Mouse (Mus musculus) mesoderm, embryonic 11.5 days (tissue): Measurements from ENCODE around the gene Hmg20b.

Source experiments
- DNase-seq: peaks from one replicate; pipeline ENCODE4 v3.0.0-alpha.2; 2012; ENCODE audit warnings: low read depth, low spot score

The Hmg20b gene

DNA sequence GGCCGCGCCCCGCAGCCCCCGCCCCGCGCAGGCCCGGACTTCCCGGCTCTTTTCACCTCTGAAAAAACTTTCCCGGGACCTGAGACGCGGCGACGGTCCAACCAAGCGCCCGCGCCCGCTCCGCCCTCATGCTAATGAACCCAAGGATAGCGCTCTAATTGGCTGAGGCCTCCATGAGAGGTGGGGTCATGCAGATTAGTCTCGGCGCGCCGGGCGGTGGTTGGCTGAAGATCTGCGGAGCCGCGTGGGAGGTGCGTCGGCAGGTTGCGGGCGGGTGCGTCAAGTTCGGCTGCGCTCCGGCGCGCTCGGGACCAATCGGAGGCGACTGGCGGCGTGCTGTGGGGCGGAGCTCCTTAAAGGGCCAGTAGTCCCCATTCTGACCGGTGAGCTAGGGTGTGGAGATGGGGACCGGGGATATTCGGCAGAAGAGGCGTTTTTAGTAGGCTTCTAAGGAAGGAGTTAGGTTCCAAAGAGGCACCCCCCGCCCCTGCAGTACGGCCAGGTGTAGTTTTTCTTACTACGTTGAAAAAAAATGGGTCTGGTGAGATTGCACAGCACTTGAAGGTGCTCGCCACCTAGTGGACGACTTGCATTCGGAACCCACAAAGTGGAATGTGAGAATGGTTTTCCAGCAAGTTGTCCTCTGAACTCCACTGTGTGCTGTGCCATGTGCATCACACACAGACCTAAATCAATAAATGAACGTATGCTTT is at the start of gene Hmg20b:
Gene Hmg20b, minus strand, starts transcription at position 130 of the 713 bp plus-strand sequence.
- peak; percentile 99 for DNase-seq

DNA sequence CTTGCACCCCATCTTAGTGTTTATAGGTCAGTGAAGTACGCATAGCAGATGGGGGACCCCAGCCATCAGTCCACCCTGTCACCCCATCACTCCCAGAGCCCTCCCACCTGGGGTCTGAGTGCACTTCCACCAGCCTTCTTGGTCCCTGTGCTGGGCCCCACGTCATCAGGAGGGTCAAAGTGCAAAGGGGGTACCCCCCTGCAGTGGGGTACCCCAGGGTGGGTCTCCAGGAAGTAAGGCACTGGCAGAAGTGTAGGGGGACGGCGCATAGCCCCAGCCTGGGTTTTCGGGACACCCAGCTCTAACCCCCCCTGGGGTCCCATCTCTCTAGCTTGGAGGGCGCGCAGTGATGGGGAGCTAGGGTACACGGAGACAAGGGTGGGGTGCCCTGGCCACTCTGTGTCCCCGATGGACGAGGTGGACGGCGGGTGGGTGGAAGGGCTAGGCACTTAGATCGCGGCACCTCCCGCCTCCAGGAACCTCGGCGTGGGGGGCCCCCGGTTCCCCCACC is 49.6 kb upstream of the Hmg20b start:
- DNase-seq = no peak

DNA sequence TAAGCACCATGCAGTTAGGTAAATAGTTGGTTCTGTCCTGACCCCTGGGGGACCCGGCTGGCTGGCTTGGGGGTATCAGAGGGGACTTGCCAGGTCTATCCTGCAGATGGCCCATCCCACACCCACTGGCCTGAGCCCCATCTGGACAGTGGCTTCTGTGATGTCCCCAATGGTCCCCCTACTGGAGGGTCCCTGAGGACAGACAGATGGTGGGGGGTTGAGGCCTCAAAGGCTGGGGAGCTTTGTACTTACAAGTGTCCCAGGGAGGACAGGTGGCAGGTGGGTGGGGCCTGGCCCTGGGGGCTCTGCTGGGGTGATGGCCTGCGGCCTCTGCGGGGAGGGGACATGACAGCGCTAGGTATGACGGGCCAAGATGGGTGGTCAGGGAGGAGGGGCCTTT is 49.0 kb upstream of the Hmg20b start:
- no peak for DNase-seq

DNA sequence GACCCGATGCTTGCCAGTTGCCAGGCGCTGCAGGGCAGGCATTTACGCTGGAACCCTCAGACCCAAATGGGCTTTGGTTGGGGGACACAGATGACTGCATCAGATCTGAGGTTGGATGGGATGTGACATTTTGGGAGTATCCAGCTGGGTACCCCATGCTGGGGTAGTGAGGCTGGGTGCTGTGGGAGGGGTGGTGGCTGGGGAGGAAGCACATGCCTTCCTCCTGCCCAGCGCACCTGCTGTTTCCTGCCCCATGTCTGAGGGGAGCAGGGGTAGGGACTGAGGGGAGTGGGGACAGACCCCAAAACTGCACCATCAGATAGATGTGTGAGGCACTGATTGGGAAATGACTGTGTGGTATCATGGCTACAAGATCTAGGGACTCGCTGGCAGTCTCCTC is 46.5 kb upstream of the Hmg20b start:
- DNase-seq = no peak

DNA sequence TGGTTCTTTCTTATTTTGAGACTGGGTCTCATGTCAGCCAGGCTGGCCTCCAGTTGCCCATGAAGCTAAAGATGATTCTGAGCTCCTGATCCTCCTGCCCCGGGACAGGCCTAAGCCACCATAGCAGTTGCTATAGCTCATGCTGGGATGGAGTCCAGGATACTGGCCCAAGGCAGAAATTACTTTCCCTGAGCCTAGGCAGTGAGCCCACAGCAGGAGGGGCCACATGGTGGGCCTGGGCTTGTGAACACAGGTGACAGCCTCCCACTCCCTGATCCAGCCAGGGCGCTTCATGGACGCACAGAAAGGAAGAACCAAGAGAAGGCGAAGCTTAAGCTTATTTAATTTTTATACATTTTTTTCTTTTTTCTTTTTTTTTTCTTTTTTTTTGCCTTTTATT is 45.6 kb upstream of the Hmg20b start:
- DNase-seq = no peak

DNA sequence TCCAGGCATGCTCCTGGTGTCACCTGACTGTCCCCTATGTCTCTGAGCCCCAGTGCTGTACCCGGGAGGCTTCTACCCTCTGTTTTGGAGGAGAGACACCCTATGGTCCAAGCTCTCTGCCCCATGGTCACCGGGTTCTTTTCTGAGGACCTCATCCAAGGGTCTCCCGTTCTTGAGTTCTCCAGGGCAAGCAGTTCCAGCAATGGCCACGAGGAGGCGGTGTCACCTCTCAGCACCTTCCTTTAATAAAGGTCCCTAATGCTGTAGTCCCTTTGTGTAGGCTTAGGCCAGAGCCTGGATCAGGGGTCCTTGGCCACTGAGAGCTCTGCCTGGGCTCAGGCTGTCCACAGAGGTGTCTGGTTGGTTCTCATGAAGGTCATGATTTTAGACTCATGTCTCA is 44.8 kb upstream of the Hmg20b start:
- DNase-seq = peak; percentile 83

DNA sequence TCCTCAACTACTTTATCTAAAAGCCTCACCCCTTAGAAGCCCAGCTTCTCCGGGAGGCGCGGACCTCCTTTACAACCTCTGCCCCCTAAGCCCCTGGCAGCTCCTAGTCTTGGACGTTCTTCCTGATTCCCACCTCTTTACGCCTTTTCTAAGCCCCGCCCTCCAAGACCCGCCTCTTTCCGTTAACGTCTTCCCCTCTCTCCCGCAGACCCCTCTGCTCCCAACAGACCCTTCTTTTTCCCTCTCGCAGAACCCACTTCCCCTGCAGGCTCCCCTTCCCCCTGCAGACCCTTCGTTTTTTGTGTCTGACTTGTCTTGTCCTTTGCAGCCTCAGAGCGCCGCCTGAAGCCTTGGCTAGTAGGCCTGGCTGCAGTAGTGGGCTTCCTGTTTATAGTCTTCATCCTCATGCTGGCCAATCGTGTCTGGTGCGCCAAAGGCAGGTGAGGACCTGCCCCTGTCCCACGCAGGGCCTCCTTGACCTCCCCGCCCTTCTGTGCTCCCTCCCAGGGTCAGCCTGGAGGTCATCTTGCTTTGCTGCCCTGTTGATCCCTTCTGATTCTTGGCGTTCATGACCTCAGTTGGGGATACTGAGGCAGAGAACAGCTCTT is 43.3 kb upstream of the Hmg20b start:
- no peak for DNase-seq

DNA sequence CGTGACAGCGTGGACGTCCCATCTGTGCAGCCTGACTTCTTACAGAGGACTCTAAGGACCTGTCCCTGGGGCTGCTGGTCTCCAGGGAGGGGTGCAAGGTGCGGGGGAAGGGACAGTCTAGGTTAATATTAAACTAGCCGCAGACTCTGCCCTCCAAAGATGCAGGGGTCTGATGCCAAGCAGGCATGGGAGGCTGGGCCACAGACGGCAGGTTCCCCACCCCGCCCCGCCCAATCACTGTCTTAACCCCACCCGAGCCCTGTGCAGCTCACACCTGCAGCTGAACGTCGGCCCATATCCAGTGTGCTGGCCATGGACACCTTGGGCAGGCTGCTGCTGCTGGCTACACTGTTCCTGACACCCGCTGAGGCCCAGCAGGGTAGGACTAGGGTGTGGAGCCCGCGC is 42.5 kb upstream of the Hmg20b start, which contains the start of gene Smim24:
Gene Smim24, plus strand, starts transcription at position 271 of the 405 bp plus-strand sequence.
- no peak for DNase-seq

DNA sequence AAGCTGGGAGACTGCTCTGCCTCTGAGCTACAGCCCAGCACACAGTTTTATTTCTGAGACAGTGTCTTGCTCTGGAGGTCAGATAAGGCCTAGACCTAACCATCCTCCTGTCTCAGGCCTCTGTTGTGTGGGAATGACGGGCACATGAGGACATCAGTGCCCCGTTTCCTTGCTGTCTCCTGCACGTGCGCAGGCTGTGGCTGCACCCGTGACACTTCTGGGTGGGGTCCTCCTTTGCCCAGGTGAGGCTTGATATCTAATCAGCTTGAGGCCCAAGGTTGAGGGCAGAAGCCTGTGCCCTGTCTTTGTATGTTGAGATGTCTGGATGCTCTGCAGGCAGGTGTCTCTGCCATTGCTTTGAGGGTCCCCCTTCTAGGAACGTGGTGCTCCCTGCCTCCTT is 42.0 kb upstream of the Hmg20b start:
- DNase-seq = no peak

DNA sequence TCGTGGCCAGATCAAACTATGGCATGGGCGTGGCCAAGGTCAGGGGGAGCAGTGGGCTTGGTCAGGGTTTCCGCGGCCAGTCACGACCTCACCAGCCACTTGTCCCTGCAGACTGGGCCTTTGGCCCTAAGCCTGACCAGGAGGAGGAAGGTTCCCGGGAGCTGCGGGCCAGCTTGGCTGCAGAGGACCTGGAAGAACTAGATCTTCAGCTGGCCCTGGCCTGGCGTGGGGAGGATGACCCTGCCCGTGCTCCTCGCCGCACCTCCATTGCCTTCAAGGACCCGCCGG is 40.3 kb upstream of the Hmg20b start:
- DNase-seq = no peak

DNA sequence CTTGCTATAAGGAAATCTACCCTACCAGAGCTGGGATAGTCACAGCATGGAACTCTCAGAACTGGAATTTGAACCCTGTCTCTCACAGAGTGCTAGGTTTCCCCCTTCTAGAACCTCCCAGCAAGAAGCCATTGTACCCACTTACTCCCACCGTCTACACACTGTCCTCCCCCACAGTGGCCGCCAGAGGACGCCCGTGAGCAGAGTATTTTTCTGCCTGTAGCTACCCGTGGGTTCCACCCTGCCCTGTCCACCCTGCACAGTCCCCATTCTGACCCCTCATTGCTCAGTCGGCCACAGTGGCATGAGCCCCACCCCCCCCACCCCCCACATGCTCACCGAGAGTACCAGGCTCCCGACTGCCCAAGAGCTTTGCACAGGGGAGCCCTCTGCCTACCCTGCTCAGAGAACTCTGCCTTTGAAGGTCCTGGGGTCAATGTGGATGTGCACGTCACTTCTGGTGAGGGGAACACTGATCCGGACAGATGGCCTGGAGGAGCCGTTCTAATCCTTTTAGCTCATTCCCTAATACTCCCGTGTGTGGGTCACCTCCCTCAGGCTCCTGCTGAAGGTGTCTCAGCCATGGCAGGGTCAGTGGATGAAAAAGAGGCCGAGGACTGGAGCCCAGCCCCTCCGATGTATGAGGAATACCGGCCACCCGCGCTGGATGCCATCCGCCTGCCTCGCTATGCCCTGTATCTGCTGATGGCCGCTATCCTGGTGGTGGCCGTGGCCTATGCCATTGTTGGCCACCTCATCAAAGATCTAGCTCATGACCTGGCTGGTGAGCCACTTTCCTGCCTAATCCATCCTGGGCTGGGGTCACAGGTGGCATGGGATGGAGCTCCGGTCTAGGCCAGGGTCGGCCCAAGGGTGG is 39.8 kb upstream of the Hmg20b start:
- DNase-seq = peak; percentile 72

DNA sequence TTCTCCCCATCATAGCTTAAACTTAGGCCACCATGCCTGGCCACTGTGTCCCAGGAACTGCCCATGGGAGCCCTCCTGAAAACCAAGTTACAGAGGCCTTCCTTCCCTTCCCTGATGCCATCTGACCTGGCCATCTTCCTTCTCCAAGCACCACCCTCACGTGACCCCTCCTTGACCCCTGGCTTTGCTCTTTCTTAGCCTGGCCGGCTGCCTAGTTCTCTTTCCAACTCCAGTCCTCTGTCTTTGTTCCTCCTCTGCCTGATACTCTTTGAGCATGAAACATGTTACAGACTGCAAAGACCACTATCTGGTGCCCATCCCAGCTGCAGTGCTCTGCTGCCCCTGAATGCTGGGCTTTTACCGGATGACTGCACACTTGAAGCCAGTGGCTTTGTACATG is 39.1 kb upstream of the Hmg20b start:
- DNase-seq = no peak

DNA sequence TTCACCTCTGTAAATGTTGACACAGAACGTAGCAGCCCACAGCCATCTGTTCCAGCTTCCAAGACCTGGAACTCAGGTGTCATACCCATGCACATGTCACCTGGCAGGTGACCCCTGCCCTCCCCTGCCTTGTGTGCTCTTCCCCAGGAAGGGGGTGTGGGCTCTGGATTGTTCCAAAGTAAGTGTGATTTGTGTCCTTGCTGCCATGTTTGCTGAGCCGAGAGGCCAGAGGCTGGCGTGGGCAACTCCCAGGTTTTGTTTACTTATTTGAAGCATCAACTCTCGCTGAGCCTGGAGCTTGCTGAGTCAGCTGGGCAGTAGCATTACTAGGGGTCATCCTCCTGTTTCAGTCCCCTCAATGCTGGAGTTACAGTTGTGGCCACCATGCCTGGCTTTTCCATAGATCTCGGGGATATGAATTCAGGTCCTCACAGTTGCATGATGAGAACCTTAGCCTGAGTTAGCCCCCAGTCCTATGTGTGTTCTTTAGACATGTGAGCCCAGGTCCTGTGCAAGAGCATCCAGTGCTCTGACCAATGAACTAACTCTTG is 38.3 kb upstream of the Hmg20b start, which contains the start of gene Gm48552:
Gene Gm48552, plus strand, starts transcription at position 501 of the 551 bp plus-strand sequence.
- DNase-seq = no peak

DNA sequence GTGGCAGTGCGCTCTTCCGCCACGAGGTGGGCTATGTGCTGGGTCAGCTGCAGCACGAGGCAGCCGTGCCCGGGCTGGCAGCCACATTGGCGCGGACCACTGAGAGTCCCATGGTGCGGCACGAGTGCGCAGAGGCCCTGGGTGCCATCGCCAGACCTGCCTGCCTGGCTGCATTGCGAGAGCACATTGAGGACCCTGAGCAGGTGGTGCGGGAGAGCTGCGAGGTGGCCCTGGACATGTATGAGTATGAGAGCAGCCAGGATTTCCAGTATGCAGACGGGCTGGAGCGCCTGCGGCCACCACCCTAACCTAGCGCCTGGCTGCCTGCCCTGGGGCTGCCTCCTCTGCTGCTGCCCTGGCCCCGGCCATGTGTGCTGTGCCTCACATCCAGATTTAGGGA is 37.4 kb upstream of the Hmg20b start:
- no peak for DNase-seq

DNA sequence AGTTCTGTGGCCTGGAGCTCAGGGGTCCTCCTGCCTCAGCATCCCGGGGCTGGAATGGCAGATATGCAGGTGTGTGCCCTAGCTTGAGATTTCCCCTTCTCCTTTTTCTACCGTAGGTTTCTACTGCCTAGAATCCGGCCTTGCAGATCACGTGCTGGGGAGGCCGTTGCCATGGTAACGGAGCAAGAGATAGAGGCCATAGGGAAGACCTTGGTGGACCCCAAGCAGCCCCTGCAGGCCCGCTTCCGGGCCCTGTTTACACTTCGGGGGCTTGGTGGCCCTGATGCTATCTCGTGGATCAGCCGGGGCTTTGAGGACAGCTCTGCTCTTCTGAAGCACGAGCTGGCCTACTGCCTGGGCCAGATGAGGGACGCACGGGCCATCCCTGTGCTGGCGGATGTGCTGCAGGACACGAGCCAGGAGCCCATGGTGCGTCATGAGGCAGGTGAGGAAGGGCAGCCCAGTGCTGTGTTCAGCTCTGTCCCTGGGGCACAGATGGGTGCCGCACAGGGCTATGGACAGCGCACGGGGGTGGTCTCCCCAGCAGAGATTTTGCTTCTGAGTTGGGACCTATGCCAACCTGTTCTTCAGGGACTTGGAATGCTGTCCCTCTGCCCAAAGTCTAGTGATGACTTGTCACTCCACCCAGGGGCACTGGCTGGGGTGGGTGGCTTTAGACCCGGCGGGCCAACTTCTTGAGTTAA is 35.5 kb upstream of the Hmg20b start:
- no peak for DNase-seq

DNA sequence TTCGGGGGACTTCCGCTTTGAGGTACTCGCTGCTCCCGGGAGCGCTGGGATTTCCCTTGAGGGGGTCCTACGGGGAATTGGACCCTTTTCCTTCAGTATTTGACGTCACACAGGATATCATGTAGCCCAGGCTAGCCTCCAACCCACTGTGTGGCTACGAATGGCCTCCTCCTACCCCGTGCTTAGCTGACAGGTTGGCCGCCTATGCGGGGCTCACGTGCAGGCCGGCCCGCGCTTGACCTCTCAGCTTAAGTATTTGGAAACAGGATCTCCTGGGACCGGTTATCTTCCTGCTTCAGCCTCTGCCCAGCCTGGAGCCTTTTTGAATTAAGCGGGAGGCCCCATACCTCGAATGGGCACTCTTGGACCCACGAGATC is 34.3 kb upstream of the Hmg20b start:
- no peak for DNase-seq

DNA sequence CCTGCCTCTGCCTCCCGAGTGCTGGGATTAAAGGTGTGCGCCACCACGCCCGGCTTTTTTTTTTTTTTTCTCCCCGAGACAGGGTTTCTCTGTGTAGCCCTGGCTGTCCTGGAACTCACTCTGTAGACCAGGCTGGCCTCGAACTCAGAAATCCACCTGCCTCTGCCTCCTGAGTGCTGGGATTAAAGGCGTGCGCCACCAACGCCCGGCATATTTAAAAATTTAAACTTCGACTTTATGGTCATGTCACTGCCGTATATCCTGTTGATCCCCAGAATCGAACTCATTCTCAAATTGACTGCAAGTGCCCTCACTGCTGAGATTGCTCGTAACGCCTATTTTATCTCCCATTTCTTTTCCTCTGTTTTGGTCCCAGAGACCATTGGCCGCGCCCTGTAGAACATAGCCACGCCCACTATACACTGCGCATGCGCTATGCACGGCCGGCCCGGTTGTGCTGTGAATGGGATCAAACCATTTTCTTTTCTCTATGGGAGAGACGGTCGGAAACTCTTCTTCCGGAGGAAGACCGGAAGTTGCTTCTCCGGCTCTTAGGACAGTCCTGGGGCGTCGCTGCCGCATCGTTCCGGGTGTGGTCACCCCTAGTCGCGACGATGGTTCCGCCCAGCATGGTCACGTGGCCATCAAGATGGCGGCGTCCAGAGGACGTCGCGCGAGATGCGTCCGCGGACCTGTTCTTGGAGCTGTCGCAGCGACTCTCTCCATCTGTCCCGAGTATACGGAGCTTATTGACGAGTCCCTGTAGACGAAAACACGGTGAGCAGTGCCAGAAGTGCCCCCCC is 33.7 kb upstream of the Hmg20b start, which contains the start of the genes Dohh and Gm48551:
Gene Dohh, plus strand, starts transcription at position 627 of the 803 bp plus-strand sequence.
Gene Gm48551, plus strand, starts transcription at position 665 of the 803 bp plus-strand sequence.
- peak; percentile 99 for DNase-seq

DNA sequence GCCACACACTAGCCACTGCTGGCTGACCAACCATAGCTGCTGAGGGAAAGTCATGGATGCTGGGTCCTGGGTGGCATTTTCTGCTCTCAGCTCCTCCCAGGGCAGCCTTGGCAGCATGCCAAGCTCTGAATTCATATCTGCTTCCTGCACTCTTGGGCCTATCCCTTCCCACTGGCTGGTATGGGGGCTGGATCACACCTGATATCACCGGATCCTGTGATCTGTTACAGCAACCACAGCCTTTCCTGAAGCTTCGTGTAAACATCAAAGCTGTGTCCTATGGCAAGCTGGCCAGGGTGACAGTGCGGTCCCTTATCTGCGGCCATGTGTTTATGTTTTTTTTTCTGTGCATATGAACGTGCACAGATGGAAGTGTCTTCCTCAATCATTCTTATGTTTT is 31.8 kb upstream of the Hmg20b start:
- no peak for DNase-seq

DNA sequence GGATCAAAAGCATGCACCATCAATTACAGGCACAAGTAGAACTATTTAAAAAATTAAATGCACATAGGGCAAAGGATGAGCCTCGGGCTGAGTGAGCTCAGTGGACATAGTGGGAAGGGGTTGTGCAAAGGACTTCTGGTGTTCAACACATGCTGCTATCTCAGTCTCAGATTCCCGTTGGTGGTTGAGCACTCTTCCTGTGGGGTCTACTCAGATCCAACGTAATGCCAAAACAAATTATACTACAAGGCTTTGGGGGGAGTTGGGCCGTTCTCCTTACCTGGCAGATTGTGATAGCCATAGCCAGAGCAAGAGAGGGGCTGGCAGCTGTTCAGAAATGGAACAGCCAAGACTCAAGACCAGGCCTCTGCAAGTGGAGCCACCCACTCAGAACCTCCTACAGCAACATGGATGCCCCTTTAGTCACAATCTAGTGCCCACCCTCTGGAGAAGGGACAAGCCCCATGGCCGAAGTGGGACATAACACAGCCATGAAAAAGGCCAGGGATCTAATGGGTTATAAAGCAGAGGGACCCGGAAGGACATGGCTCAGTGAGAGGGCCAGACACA is 29.6 kb upstream of the Hmg20b start:
- DNase-seq = no peak

DNA sequence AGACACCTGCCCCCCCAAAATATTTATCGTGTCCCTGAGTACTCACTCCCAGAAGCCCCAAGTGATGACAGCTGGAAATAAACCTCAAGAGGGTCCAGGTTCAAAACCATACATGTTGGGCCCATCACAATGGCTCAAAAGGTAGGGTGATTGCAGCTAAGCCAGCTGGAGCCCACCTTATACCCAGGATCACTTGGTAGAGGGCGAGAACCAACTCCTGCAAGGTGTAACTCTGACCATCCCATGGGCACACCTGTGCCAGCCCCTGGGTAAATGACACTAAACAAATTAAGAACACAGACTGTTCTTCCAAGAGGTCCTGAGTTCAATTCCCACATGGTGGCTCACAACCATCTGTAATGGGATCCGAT is 28.9 kb upstream of the Hmg20b start:
- no peak for DNase-seq
